Mouse (Mus musculus) E14TG2a.4 (cell line): ENCODE data around the gene Mettl7a2.
"Not testable (repeated sequence)": the region's sequence is repeated elsewhere in the genome, so short reads cannot be mapped to it uniquely, and the experiment has no call there.

Source experiments
- H3K27me3 ChIP-seq: 2 replicates; pipeline ENCODE4 v1.6.1; 2014; ENCODE audit warnings: low read length, control low read depth; ENCODE audit not compliant: insufficient read depth
- H3K36me3 ChIP-seq: 2 replicates; pipeline ENCODE4 v1.6.1; 2014; ENCODE audit warnings: low read length, control low read depth; ENCODE audit not compliant: insufficient read depth
- H3K4me1 ChIP-seq: replicated peaks from 2 replicates; pipeline ENCODE4 v1.6.1; 2014; ENCODE audit warnings: low read depth, low read length, control low read depth
- H3K4me3 ChIP-seq: replicated peaks from 2 replicates; pipeline ENCODE4 v1.5.1; 2014; ENCODE audit warnings: mild to moderate bottlenecking, low read length
- H3K9me3 ChIP-seq: 2 replicates; pipeline ENCODE4 v1.6.1; 2014; ENCODE audit warnings: low read length, control low read depth
- CTCF ChIP-seq: conservative IDR thresholded peaks from 2 replicates; pipeline ENCODE4 v1.5.1; 2014; ENCODE audit warnings: low read length
- NANOG ChIP-seq: IDR thresholded peaks from 2 replicates; pipeline ENCODE4 v1.6.1; 2014; ENCODE audit warnings: borderline replicate concordance, low read length, mixed read lengths
- POU5F1 ChIP-seq: IDR thresholded peaks from 2 replicates; pipeline ENCODE4 v1.6.1; 2014; ENCODE audit warnings: low read length, borderline replicate concordance

The Mettl7a2 gene

GRCm38 (mm10) chr15:100352711-100353250, at the start of gene Mettl7a2, which contains the start of gene Methig1:
Mettl7a2 (plus strand) TSS chr15:100353200.
Methig1 (plus strand) TSS chr15:100353149.
- Histone ChIP-seq H3K36me3 (no peaks in the 10 kb centered on the region), H3K4me1 (peaks cover 11% of the 10 kb centered on the region), H3K27me3 (peaks cover 3% of the 10 kb centered on the region; the same call in 1 of the 2 replicates), H3K9me3 (no peaks in the 10 kb centered on the region; the same call in 1 of the 2 replicates), H3K4me3 (0 out of 2 replicates have a peak within 1 kb of the TSS, but pooled peaks have one; percentile 20)
- TF ChIP-seq CTCF (no peak), POU5F1 (no peak), NANOG (no peak)

- peak overlapping the region; percentile 66 for H3K4me3 ChIP-seq
- no peaks in the 10 kb centered on the region for H3K36me3 ChIP-seq
- no peaks in the 10 kb centered on the region for H3K9me3 ChIP-seq
- H3K4me1 ChIP-seq, result peaks cover 70% of the 10 kb centered on the region
- no peaks in the 10 kb centered on the region for H3K27me3 ChIP-seq
- TF ChIP-seq CTCF (no peak), POU5F1 (no peak), NANOG (no peak)
Measured at GRCm38 (mm10) chr15:100303428-100304018, 49.5 kb upstream of the Mettl7a2 start.

- Histone ChIP-seq H3K27me3 (no peaks in the 10 kb centered on the region), H3K4me1 (peaks cover 63% of the 10 kb centered on the region), H3K4me3 (peak within 1 kb of the TSS; percentile 78), H3K9me3 (no peaks in the 10 kb centered on the region), H3K36me3 (no peaks in the 10 kb centered on the region)
- no peak for TF ChIP-seq CTCF
- no peak for TF ChIP-seq NANOG
- no peak for TF ChIP-seq POU5F1
Measured at GRCm38 (mm10) chr15:100304019-100304991, 48.7 kb upstream of the Mettl7a2 start, which contains the start of gene Mettl7a1. Mettl7a1 (plus strand) TSS chr15:100304140.

DNA sequence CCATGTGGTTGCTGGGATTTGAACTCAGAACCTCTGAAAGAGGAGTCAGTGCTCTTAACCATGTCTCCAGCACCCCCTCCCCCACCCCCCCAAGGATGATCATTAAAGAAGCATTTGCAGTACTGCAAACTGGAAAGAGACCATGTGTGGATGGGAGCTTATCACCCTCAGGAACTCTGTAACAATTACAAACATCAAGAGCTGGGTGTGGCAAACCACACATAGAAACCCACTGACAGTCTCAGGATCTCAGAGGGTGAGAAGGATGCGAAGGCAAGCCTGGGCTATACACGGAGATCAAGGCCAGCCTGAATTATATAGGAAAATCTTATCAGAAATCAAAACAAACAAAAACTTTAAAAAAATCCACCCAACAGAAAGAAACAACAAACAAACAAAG, 46.8 kb upstream of the Mettl7a2 start:
- Histone ChIP-seq H3K36me3 (no peaks in the 10 kb centered on the region), H3K4me3 (no peak overlapping the region), H3K27me3 (no peaks in the 10 kb centered on the region), H3K4me1 (peaks cover 45% of the 10 kb centered on the region), H3K9me3 (no peaks in the 10 kb centered on the region)
- TF ChIP-seq POU5F1 (no peak), CTCF (no peak)

DNA sequence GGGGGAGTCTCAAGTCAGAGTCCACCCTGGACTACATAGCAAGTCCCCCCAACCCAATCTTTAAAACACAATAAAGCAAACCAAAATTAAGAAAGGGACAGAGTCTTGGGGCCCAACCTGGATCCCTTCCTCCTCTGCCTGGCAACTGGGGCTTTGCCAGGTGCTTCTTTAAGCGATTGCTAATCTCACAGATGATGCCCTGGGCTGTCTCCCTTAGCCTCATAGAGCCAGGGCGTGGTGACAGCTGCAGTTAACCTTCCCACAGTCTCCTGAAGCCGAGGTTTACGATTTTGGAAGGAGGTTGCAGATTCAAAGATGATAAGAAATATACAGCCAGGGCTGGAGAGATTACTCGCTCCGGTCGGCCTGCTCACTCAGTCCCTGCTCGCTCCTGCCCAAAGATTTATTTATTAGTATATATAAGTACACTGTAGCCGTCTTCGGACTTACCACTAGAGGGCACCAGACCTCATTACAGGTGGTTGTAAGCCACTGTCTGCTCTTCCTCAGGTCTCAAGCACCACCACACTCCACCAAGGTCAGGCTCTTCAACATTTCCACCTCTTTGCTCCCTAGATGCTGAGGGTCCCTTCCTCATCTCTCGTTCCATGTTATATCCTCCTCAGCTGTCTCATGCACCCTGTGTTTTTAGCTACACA, 45.4 kb upstream of the Mettl7a2 start:
- not testable (repeated sequence) for H3K4me3 ChIP-seq

DNA sequence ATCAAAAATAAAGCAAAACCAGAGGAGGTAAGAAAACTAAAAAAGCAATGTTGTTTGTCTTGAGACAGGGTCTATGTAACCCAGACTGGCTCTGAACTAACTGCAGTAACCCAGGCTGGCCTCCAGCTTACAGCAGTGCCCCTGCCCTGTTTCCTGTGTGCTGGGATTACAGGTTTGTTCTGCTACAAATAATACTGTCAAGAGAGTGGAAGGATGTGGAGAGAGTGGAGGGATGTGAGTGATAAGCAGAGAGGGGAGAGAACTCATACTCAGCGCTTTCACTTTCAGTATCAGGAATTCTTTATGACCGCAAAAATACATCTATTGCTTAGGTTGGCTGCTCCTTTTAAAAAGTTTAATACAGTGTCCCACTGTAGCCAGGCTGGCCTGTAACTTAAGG, 40.7 kb upstream of the Mettl7a2 start:
- TF ChIP-seq POU5F1, result no peak
- no peak for TF ChIP-seq CTCF
- no peak for TF ChIP-seq NANOG

More for the DNA sequence above, 45.4 kb upstream of the Mettl7a2 start:
- H3K36me3 ChIP-seq, H3K27me3 ChIP-seq, H3K9me3 ChIP-seq: not testable (repeated sequence)
- H3K4me1 ChIP-seq, result peaks cover 41% of the 10 kb centered on the region

GRCm38 (mm10) chr15:100314448-100315145, 38.4 kb upstream of the Mettl7a2 start:
- Histone ChIP-seq H3K4me1 (peaks cover 41% of the 10 kb centered on the region), H3K9me3 (no peaks in the 10 kb centered on the region), H3K4me3 (no peak overlapping the region), H3K36me3 (no peaks in the 10 kb centered on the region), H3K27me3 (no peaks in the 10 kb centered on the region)
- TF ChIP-seq POU5F1, result no peak
- 0 out of 2 replicates have a peak, but pooled peaks have one; percentile 60 for TF ChIP-seq NANOG
- no peak for TF ChIP-seq CTCF

More for the DNA sequence above, 40.7 kb upstream of the Mettl7a2 start:
- Histone ChIP-seq H3K4me3 (no peak overlapping the region), H3K27me3 (no peaks in the 10 kb centered on the region), H3K36me3 (no peaks in the 10 kb centered on the region), H3K4me1 (peaks cover 43% of the 10 kb centered on the region), H3K9me3 (no peaks in the 10 kb centered on the region)

DNA sequence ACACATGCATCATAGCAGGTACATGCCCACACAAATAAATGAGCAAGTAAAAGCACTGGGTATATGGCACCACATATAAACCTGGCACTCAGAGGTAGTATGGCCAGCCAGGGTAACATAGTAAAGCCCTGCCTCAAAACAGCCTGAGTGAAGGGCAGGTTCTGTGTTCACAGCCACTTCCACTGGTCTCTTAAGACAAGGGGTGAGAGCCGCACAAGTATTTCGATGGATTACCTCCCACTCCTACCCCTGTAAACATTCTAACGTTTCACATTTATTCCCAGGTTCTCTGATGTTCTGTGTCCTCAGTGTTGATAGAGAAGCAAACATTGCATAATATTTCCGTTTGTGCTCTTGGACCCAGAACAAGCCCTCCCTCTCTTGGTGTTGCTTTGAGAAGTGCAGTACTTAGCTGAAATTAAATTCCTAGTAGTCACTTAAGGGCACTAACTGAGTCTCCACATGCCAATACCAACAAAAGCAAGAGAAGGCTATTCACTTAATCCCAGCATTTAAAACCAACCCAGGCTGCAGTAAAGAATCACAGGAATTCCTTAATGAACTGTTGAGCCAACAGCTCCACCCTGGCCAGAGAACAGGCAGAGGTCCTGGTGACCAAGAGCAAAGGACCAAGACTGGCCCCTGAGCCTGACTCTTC, 34.9 kb upstream of the Mettl7a2 start:
- peaks cover 46% of the 10 kb centered on the region for H3K4me1 ChIP-seq
- H3K36me3 ChIP-seq, result not testable (repeated sequence)

More for the DNA sequence above, 34.9 kb upstream of the Mettl7a2 start:
- not testable (repeated sequence) for H3K4me3 ChIP-seq, H3K9me3 ChIP-seq, H3K27me3 ChIP-seq
